Mouse (Mus musculus) right cerebral cortex, postnatal 14 days (tissue): Measurements from ENCODE around the gene Rragc.
A peak's percentile ranks its signal among the peaks of the same experiment; 100 is the strongest.

ENCODE experiments used
- DNase-seq: peaks from one replicate; pipeline ENCODE4 v3.0.0; 2022

The Rragc gene

GRCm38 (mm10) chr4:123956703-123957491, 39.7 kb downstream of the Rragc start:
- peak; percentile 87 for DNase-seq

GRCm38 (mm10) chr4:123957492-123957808, 40.2 kb downstream of the Rragc start:
- DNase-seq = no peak

- DNase-seq = no peak
Observed at GRCm38 (mm10) chr4:123957891-123958290, 40.6 kb downstream of the Rragc start.

GRCm38 (mm10) chr4:123960955-123961354, 43.7 kb downstream of the Rragc start:
- peak; percentile 18 for DNase-seq

- DNase-seq = no peak
Observed at GRCm38 (mm10) chr4:123962721-123963120, 45.5 kb downstream of the Rragc start.

- DNase-seq = no peak
Observed at GRCm38 (mm10) chr4:123968663-123969321, 51.5 kb downstream of the Rragc start.

GRCm38 (mm10) chr4:123969458-123969857, 52.2 kb downstream of the Rragc start:
- DNase-seq = no peak

GRCm38 (mm10) chr4:123971059-123971458, 53.8 kb downstream of the Rragc start:
- no peak for DNase-seq

GRCm38 (mm10) chr4:123972423-123973049, 55.3 kb downstream of the Rragc start:
- no peak for DNase-seq

GRCm38 (mm10) chr4:123982105-123982504, 64.9 kb downstream of the Rragc start:
- no peak for DNase-seq
